Mouse (Mus musculus) CH12.LX (cell line): Measurements from ENCODE around the gene Dip2b.

Source experiments
- BHLHE40 ChIP-seq: IDR thresholded peaks from 2 replicates; pipeline ENCODE4 v1.6.1; 2011; ENCODE audit warnings: mild to moderate bottlenecking, low read depth, low read length, improper control_type of control experiment
- CHD1 ChIP-seq: IDR thresholded peaks from 2 replicates; pipeline ENCODE4 v1.6.1; 2012; ENCODE audit warnings: low read depth, low read length, improper control_type of control experiment, inconsistent platforms
- CTCF ChIP-seq, 2 experiments: IDR thresholded peaks in 1 of 2; conservative IDR thresholded peaks in 1 of 2; 2 replicates each; pipeline ENCODE4 v1.5.1; 2011 to 2012; ENCODE audit warnings: low read depth in 2 of 2, low read length in 2 of 2, improper control_type of control experiment in 1 of 2, inconsistent platforms in 1 of 2, mild to moderate bottlenecking in 1 of 2, moderate library complexity in 1 of 2
- EP300 ChIP-seq: IDR thresholded peaks from 2 replicates; pipeline ENCODE4 v1.6.1; 2011; ENCODE audit warnings: low read length, improper control_type of control experiment
- MAFK ChIP-seq: IDR thresholded peaks from 2 replicates; pipeline ENCODE4 v1.6.1; 2011; ENCODE audit warnings: low read length, improper control_type of control experiment; ENCODE audit not compliant: insufficient replicate concordance
- MEF2A ChIP-seq: IDR thresholded peaks from 2 replicates; pipeline ENCODE4 v1.6.1; 2014; ENCODE audit warnings: low read depth, mild to moderate bottlenecking, inconsistent platforms, low read length, improper control_type of control experiment, borderline replicate concordance
- POLR2A ChIP-seq: IDR thresholded peaks from 2 replicates; pipeline ENCODE4 v1.6.1; 2011; ENCODE audit warnings: low read depth, mild to moderate bottlenecking, improper control_type of control experiment, low read length
- RCOR1 ChIP-seq: conservative IDR thresholded peaks from 2 replicates; pipeline ENCODE4 v1.6.1; 2012; ENCODE audit warnings: low read depth, mild to moderate bottlenecking, inconsistent platforms, low read length, improper control_type of control experiment
- SMC3 ChIP-seq: IDR thresholded peaks from 2 replicates; pipeline ENCODE4 v1.6.1; 2011; ENCODE audit warnings: low read depth, low read length, improper control_type of control experiment
- TCF12 ChIP-seq: IDR thresholded peaks from 2 replicates; pipeline ENCODE4 v1.6.1; 2014; ENCODE audit warnings: low read depth, mild to moderate bottlenecking, inconsistent platforms, low read length, improper control_type of control experiment
- USF1 ChIP-seq: IDR thresholded peaks from 2 replicates; pipeline ENCODE4 v1.6.1; 2014; ENCODE audit warnings: low read depth, mild to moderate bottlenecking, inconsistent platforms, low read length, improper control_type of control experiment
- ZC3H11A ChIP-seq: IDR thresholded peaks from 2 replicates; pipeline ENCODE4 v1.6.1; 2012; ENCODE audit warnings: low read depth, mild to moderate bottlenecking, inconsistent platforms, low read length, improper control_type of control experiment

DNA sequence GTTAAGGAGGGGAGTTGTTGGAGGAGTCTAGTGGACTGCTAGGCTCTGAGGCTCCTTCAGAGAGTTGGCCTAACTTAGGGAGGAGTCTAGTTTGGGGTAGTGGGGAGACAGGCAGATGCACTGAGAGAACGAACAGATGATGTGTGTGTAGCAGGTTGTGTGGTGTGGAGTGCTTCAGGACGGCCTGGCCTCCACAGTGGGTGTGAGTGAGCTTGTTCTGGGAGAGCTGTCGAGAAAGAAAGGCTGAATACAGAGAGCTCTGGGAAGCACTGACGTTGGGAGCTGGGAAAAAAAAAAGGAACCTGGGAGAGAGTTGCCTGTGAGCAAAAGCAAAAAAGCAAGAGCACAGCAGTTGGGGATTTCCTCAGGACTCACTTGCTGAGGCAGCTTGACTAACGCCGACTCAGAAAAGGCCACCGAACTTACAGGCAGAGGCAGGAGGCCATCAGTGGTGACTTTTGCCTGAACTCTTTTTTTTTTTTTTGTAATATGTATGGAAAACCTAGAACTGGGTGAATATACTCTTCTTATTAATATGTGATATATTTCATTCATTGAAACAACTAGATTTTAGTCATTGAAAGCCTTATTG lies 11.1 kb downstream of the Dip2b start:
- TF ChIP-seq EP300 (peak; percentile 18; the same call in 1 of the 2 replicates), CTCF (conservative IDR thresholded peaks at IDR 0.05 in 1 of 2, IDR thresholded peaks at IDR 0.05 in 1 of 2; ENCODE audit: low read depth in 2 of 2, low read length in 2 of 2) (no peak), POLR2A (no peak), RCOR1 (no peak), USF1 (no peak), MEF2A (no peak), MAFK (no peak), ZC3H11A (no peak), CHD1 (no peak), BHLHE40 (no peak), SMC3 (no peak), TCF12 (no peak)
